Mouse (Mus musculus): ENCODE measurements at regions not wholly inside any gene's neighbourhood (a gene's known extent, or its start where the extent isn't known, plus 50 kb on each side); places are given as distances from the start of the nearest gene placed in this dataset.

DNA sequence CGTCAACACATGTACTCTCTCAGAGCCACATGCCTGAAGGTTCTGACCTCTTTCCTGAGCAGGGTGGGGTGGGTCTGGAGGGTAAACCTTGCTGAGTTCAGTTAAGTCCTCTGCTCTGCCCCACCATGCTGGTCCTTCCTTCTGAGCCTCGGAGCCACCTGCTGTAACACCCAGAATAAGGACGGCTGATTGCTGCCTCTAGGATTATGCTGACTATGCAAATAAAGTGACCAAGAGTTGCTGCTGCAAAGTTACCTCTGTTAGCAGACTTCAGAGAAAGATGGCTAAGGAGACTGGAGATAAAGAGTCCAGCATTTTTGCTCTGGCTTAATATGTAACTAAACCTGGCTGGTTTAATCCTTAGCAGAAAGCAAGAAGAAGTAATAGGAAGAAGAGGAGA is 177.6 kb upstream of the Adgrl2 start:
- H3K4me1 ChIP-seq (replicated peaks; ENCODE audit: control insufficient read depth, insufficient read depth, low read length) = peaks cover 3% of the 10 kb centered on the region; the same call in 1 of the 2 replicates
- no peaks in the 10 kb centered on the region for H3K9me3 ChIP-seq (ENCODE audit: control insufficient read depth, low read length)
- DNase-seq (ENCODE audit: low spot score) = no peak
- no peaks in the 10 kb centered on the region for H3K27me3 ChIP-seq (replicated peaks; ENCODE audit: control insufficient read depth, insufficient read depth, low read length)
- WGBS = 70% methylated on average over 3 of the region's 3 CpGs
- no peak for ATAC-seq (replicated peaks; ENCODE audit: low FRiP score)
- no peak overlapping the region for H3K4me3 ChIP-seq (ENCODE audit: low read depth, low read length)
- no peak overlapping the region for H3K9ac ChIP-seq (ENCODE audit: low read depth, low read length)
- no peak overlapping the region for H3K27ac ChIP-seq (ENCODE audit: low read depth, low read length)
- H3K4me2 ChIP-seq = no peak overlapping the region
- no peaks in the 10 kb centered on the region for H3K36me3 ChIP-seq (ENCODE audit: control insufficient read depth, insufficient read depth, low read length)

- Histone ChIP-seq H3K27me3 (replicated peaks; ENCODE audit: control insufficient read depth, insufficient read depth, low read length) (no peaks in the 10 kb centered on the region), H3K4me1 (replicated peaks; ENCODE audit: control insufficient read depth, insufficient read depth, low read length) (peaks cover 3% of the 10 kb centered on the region; the same call in 1 of the 2 replicates), H3K4me3 (ENCODE audit: low read depth, low read length) (no peak overlapping the region), H3K9me3 (ENCODE audit: control insufficient read depth, low read length) (no peaks in the 10 kb centered on the region), H3K36me3 (ENCODE audit: control insufficient read depth, insufficient read depth, low read length) (no peaks in the 10 kb centered on the region), H3K27ac (ENCODE audit: low read depth, low read length) (no peak overlapping the region), H3K4me2 (no peak overlapping the region), H3K9ac (ENCODE audit: low read depth, low read length) (no peak overlapping the region)
- ATAC-seq (replicated peaks; ENCODE audit: low FRiP score) (no peak), DNase-seq (ENCODE audit: low spot score) (no peak)
- 79% methylated on average over 4 of the region's 4 CpGs for whole genome bisulfite sequencing
These were observed 174.4 kb upstream of the Adgrl2 start for GRCm38 (mm10) chr3:149164804-149165203.

GRCm38 (mm10) chr3:149163591-149163990 is 173.2 kb upstream of the Adgrl2 start:
- no peaks in the 10 kb centered on the region for H3K36me3 ChIP-seq (ENCODE audit: control insufficient read depth, insufficient read depth, low read length)
- no peak for DNase-seq (ENCODE audit: low spot score)
- 58% methylated on average over 6 of the region's 6 CpGs for WGBS
- H3K27ac ChIP-seq (ENCODE audit: low read depth, low read length) = no peak overlapping the region
- H3K4me1 ChIP-seq (replicated peaks; ENCODE audit: control insufficient read depth, insufficient read depth, low read length) = no peaks in the 10 kb centered on the region; the same call in 1 of the 2 replicates
- no peaks in the 10 kb centered on the region for H3K9me3 ChIP-seq (ENCODE audit: control insufficient read depth, low read length)
- H3K4me3 ChIP-seq (ENCODE audit: low read depth, low read length) = no peak overlapping the region
- H3K9ac ChIP-seq (ENCODE audit: low read depth, low read length) = no peak overlapping the region
- H3K4me2 ChIP-seq = no peak overlapping the region
- no peak for ATAC-seq (replicated peaks; ENCODE audit: low FRiP score)
- H3K27me3 ChIP-seq (replicated peaks; ENCODE audit: control insufficient read depth, insufficient read depth, low read length) = no peaks in the 10 kb centered on the region

GRCm38 (mm10) chr3:149160833-149161232 is 170.5 kb upstream of the Adgrl2 start:
- no peak for ATAC-seq (replicated peaks; ENCODE audit: low FRiP score)
- DNase-seq (ENCODE audit: low spot score) = no peak
- no peaks in the 10 kb centered on the region for H3K36me3 ChIP-seq (ENCODE audit: control insufficient read depth, insufficient read depth, low read length)

GRCm38 (mm10) chr3:149157381-149157780 is 167.0 kb upstream of the Adgrl2 start:
- ATAC-seq (replicated peaks; ENCODE audit: low FRiP score) = no peak
- 88% methylated on average over 8 of the region's 8 CpGs for WGBS
- no peaks in the 10 kb centered on the region for H3K36me3 ChIP-seq (ENCODE audit: control insufficient read depth, insufficient read depth, low read length)

More at GRCm38 (mm10) chr3:149160833-149161232, 170.5 kb upstream of the Adgrl2 start:
- WGBS = 90% methylated on average over 11 of the region's 11 CpGs
- Histone ChIP-seq H3K4me2 (no peak overlapping the region), H3K4me1 (replicated peaks; ENCODE audit: control insufficient read depth, insufficient read depth, low read length) (no peaks in the 10 kb centered on the region), H3K4me3 (ENCODE audit: low read depth, low read length) (no peak overlapping the region), H3K27ac (ENCODE audit: low read depth, low read length) (no peak overlapping the region), H3K9ac (ENCODE audit: low read depth, low read length) (no peak overlapping the region), H3K9me3 (ENCODE audit: control insufficient read depth, low read length) (no peaks in the 10 kb centered on the region), H3K27me3 (replicated peaks; ENCODE audit: control insufficient read depth, insufficient read depth, low read length) (no peaks in the 10 kb centered on the region)

DNA sequence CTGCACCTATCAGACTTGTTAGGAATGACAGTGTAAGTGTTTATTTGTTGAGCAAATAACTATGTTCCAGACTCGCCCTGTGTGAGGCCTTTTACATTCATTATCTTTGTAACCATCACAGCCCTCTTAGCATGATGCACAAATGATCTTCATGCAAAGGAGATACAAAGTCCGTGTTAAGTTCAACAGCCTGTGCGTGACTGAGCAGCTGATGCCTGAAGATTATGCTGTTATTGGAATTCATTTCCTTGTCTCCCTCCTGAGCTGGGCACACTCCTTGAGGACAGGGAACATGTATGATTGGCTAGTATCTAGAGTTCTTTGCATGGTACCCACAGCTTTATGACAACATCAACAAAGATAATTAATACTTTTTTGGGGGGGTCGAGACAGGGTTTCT is 162.0 kb upstream of the Adgrl2 start:
- ATAC-seq (replicated peaks; ENCODE audit: low FRiP score) = no peak
- no peak overlapping the region for H3K9ac ChIP-seq (ENCODE audit: low read depth, low read length)
- WGBS = 58% methylated on average over 4 of the region's 4 CpGs
- H3K27me3 ChIP-seq (replicated peaks; ENCODE audit: control insufficient read depth, insufficient read depth, low read length) = no peaks in the 10 kb centered on the region
- no peak overlapping the region for H3K4me3 ChIP-seq (ENCODE audit: low read depth, low read length)
- H3K27ac ChIP-seq (ENCODE audit: low read depth, low read length) = no peak overlapping the region
- no peak for DNase-seq (ENCODE audit: low spot score)
- no peaks in the 10 kb centered on the region for H3K4me1 ChIP-seq (replicated peaks; ENCODE audit: control insufficient read depth, insufficient read depth, low read length)
- H3K36me3 ChIP-seq (ENCODE audit: control insufficient read depth, insufficient read depth, low read length) = no peaks in the 10 kb centered on the region
- no peaks in the 10 kb centered on the region for H3K9me3 ChIP-seq (ENCODE audit: control insufficient read depth, low read length)
- H3K4me2 ChIP-seq = no peak overlapping the region

More at GRCm38 (mm10) chr3:149157381-149157780, 167.0 kb upstream of the Adgrl2 start:
- no peak overlapping the region for H3K9ac ChIP-seq (ENCODE audit: low read depth, low read length)
- DNase-seq (ENCODE audit: low spot score) = no peak
- no peaks in the 10 kb centered on the region for H3K4me1 ChIP-seq (replicated peaks; ENCODE audit: control insufficient read depth, insufficient read depth, low read length)
- no peaks in the 10 kb centered on the region for H3K27me3 ChIP-seq (replicated peaks; ENCODE audit: control insufficient read depth, insufficient read depth, low read length)
- no peak overlapping the region for H3K4me3 ChIP-seq (ENCODE audit: low read depth, low read length)
- H3K4me2 ChIP-seq = no peak overlapping the region
- H3K9me3 ChIP-seq (ENCODE audit: control insufficient read depth, low read length) = no peaks in the 10 kb centered on the region
- H3K27ac ChIP-seq (ENCODE audit: low read depth, low read length) = no peak overlapping the region

DNA sequence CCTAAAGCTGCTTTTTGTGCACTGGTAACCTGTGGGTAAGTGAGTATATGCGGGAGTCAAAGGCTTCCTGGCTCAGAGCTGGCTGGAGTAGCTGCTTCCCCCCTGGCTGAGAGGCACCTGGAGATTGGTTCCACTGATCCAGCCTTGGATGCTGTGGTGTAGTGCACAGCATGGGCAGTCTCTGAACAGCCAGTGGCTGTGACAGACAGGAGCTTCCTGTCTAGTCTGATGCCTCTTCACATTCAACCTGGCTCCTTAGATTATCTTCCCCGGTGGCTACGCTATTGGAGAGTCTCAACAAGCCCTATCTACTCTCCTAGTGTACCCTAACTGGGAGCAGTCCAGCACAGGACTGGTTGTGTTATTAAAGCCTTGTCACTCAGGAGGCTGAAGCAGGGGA is 160.4 kb upstream of the Adgrl2 start:
- Histone ChIP-seq H3K36me3 (ENCODE audit: control insufficient read depth, insufficient read depth, low read length) (no peaks in the 10 kb centered on the region), H3K27me3 (replicated peaks; ENCODE audit: control insufficient read depth, insufficient read depth, low read length) (no peaks in the 10 kb centered on the region), H3K27ac (ENCODE audit: low read depth, low read length) (no peak overlapping the region), H3K4me1 (replicated peaks; ENCODE audit: control insufficient read depth, insufficient read depth, low read length) (no peaks in the 10 kb centered on the region), H3K4me2 (no peak overlapping the region), H3K9ac (ENCODE audit: low read depth, low read length) (no peak overlapping the region), H3K9me3 (ENCODE audit: control insufficient read depth, low read length) (no peaks in the 10 kb centered on the region), H3K4me3 (ENCODE audit: low read depth, low read length) (no peak overlapping the region)
- DNase-seq (ENCODE audit: low spot score) (no peak), ATAC-seq (replicated peaks; ENCODE audit: low FRiP score) (no peak)
- WGBS = 44% methylated on average over 3 of the region's 3 CpGs

GRCm38 (mm10) chr3:149148608-149149007 is 158.3 kb upstream of the Adgrl2 start:
- no peak overlapping the region for H3K4me3 ChIP-seq (ENCODE audit: low read depth, low read length)
- H3K9me3 ChIP-seq (ENCODE audit: control insufficient read depth, low read length) = no peaks in the 10 kb centered on the region
- no peaks in the 10 kb centered on the region for H3K27me3 ChIP-seq (replicated peaks; ENCODE audit: control insufficient read depth, insufficient read depth, low read length)
- WGBS = 71% methylated on average over 8 of the region's 8 CpGs
- no peak overlapping the region for H3K4me2 ChIP-seq
- ATAC-seq (replicated peaks; ENCODE audit: low FRiP score) (no peak), DNase-seq (ENCODE audit: low spot score) (no peak)
- no peak overlapping the region for H3K27ac ChIP-seq (ENCODE audit: low read depth, low read length)
- no peak overlapping the region for H3K9ac ChIP-seq (ENCODE audit: low read depth, low read length)
- no peaks in the 10 kb centered on the region for H3K4me1 ChIP-seq (replicated peaks; ENCODE audit: control insufficient read depth, insufficient read depth, low read length)
- no peaks in the 10 kb centered on the region for H3K36me3 ChIP-seq (ENCODE audit: control insufficient read depth, insufficient read depth, low read length)

GRCm38 (mm10) chr3:149147916-149148315 is 157.6 kb upstream of the Adgrl2 start:
- Histone ChIP-seq H3K4me1 (replicated peaks; ENCODE audit: control insufficient read depth, insufficient read depth, low read length) (no peaks in the 10 kb centered on the region), H3K9ac (ENCODE audit: low read depth, low read length) (no peak overlapping the region), H3K4me2 (no peak overlapping the region), H3K9me3 (ENCODE audit: control insufficient read depth, low read length) (no peaks in the 10 kb centered on the region), H3K27ac (ENCODE audit: low read depth, low read length) (no peak overlapping the region), H3K36me3 (ENCODE audit: control insufficient read depth, insufficient read depth, low read length) (no peaks in the 10 kb centered on the region), H3K4me3 (ENCODE audit: low read depth, low read length) (no peak overlapping the region), H3K27me3 (replicated peaks; ENCODE audit: control insufficient read depth, insufficient read depth, low read length) (no peaks in the 10 kb centered on the region)
- no peak for DNase-seq (ENCODE audit: low spot score)
- no peak for ATAC-seq (replicated peaks; ENCODE audit: low FRiP score)
- 93% methylated on average over 6 of the region's 6 CpGs for WGBS
